8 mouse cellular contexts compared by ENCODE assay signal in the genomic region with DNA sequence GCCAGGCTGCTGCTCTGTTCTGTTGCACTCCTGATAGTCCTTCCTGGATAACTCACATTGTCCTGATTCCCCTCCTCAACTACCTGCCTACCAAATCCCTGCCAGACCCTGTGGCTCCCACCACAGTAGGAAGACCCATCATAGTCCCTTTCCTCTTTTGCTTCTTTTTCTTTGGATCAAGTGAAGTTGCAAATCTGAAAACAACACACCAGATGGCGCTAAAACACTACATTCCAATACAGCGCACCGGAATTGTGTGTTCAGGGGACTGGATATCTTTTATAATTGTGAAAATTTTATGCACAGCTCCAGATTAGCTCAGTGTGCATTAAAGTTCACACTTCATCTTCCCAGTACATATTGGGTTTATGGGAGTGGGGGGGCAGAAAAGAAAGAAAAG. TPM values are rescaled to one million over a fixed set of nuclear protein-coding genes. Genes with fewer than 3 reads are reported as not detected.
DNase-seq lines count a peak whose midpoint lies in the region; ATAC-seq and TF ChIP-seq lines count a peak whose summit lies in the region.

No protein-coding gene starts in this region.

- no peaks in the 10 kb centered on the region for H3K4me1 ChIP-seq in heart, embryonic 10.5 days
- no peaks in the 10 kb centered on the region for H3K4me1 ChIP-seq in MEL (ENCODE audit: control insufficient read depth in 1 of 2, insufficient read depth in 2 of 2, low read length in 2 of 2)
- no peaks in the 10 kb centered on the region for H3K4me1 ChIP-seq in hindbrain, embryonic 15.5 days (replicated peaks)

- H3K9ac ChIP-seq in MEL (ENCODE audit: control insufficient read depth, low read depth, low read length, poor library complexity, severe bottlenecking), result no peak overlapping the region
- H3K9ac ChIP-seq in hindbrain, embryonic 15.5 days, result no peak overlapping the region

- no peak overlapping the region for H3K4me2 ChIP-seq in hindbrain, embryonic 15.5 days

- peak; percentile 34; the same call in 1 of the 2 replicates for ATAC-seq in hindbrain, embryonic 15.5 days (ENCODE audit: low FRiP score, low read depth)

- no peaks in the 10 kb centered on the region; the same call in 1 of the 2 replicates for H3K9me3 ChIP-seq in heart, embryonic 10.5 days
- H3K9me3 ChIP-seq in MEL (replicated peaks; ENCODE audit: insufficient read depth, low read length), result no peaks in the 10 kb centered on the region
- no peaks in the 10 kb centered on the region for H3K9me3 ChIP-seq in hindbrain, embryonic 15.5 days

- H3K27me3 ChIP-seq in heart, embryonic 10.5 days (ENCODE audit: insufficient read depth, poor library complexity, severe bottlenecking), result no peaks in the 10 kb centered on the region
- no peaks in the 10 kb centered on the region for H3K27me3 ChIP-seq in MEL (ENCODE audit: control insufficient read depth in 1 of 2, insufficient read depth in 2 of 2, low read length in 2 of 2)
- no peaks in the 10 kb centered on the region for H3K27me3 ChIP-seq in hindbrain, embryonic 15.5 days

- WGBS in heart, embryonic 10.5 days, result 9% methylated on average over 3 of the region's 3 CpGs
- WGBS in hindbrain, embryonic 15.5 days, result under 1% methylated on average over 3 of the region's 3 CpGs

- H3K36me3 ChIP-seq in heart, embryonic 10.5 days, result no peaks in the 10 kb centered on the region
- no peaks in the 10 kb centered on the region for H3K36me3 ChIP-seq in MEL (ENCODE audit: control insufficient read depth in 1 of 2, insufficient read depth in 2 of 2, low read length in 2 of 2)
- H3K36me3 ChIP-seq in hindbrain, embryonic 15.5 days, result no peaks in the 10 kb centered on the region

- TF ChIP-seq RAD21 in MEL (IDR thresholded peaks at IDR 0.05; ENCODE audit: low read depth, low read length), result peak; percentile 55

- H3K4me3 ChIP-seq in heart, embryonic 10.5 days, result no peak overlapping the region
- no peak overlapping the region for H3K4me3 ChIP-seq in MEL (ENCODE audit: control insufficient read depth in 1 of 2, insufficient read depth in 1 of 2, low read depth in 2 of 2, low read length in 2 of 2)
- no peak overlapping the region for H3K4me3 ChIP-seq in hindbrain, embryonic 15.5 days

- H3K27ac ChIP-seq in heart, embryonic 10.5 days, result no peak overlapping the region
- no peak overlapping the region for H3K27ac ChIP-seq in MEL (ENCODE audit: control insufficient read depth, low read depth, low read length)
- no peak overlapping the region for H3K27ac ChIP-seq in hindbrain, embryonic 15.5 days (replicated peaks)

- no peak for TF ChIP-seq POLR2A in MEL (IDR thresholded peaks at IDR 0.05; ENCODE audit: control insufficient read depth in 1 of 2, insufficient read depth in 1 of 2, low read depth in 1 of 2, low read length in 2 of 2, poor library complexity in 1 of 2)

- intact Hi-C loops in heart, postnatal 10 days (cut with DNase I), result loop anchor here (2.0 to 10.0 kb wide), 5 partner anchors 339 to 1526 kb away; partner anchors contain the start of gene Mecom

- no peak for TF ChIP-seq EP300 in MEL (IDR thresholded peaks at IDR 0.05; ENCODE audit: low read depth in 1 of 2, low read length in 2 of 2)

- peak; percentile 8 to 49 (median 23); a peak in 4 of 6 replicates for TF ChIP-seq CTCF in MEL (IDR thresholded peaks at IDR 0.05 in 2 of 3, conservative IDR thresholded peaks at IDR 0.05 in 1 of 3; ENCODE audit: control insufficient read depth in 1 of 3, insufficient read depth in 1 of 3, low read depth in 2 of 3, low read length in 3 of 3, poor library complexity in 1 of 3, severe bottlenecking in 1 of 3)

- H3K79me2 ChIP-seq in MEL (ENCODE audit: control insufficient read depth, insufficient read depth, low read length, poor library complexity), result no peaks in the 10 kb centered on the region

- DNase-seq in heart, postnatal 10 days, result peak; percentile 12 to 62
- DNase-seq in heart, embryonic 10.5 days (ENCODE audit: low spot score), result no peak
- DNase-seq in MEL (ENCODE audit: low read depth, low spot score), result peak; percentile 20
- peak; percentile 79 for DNase-seq in embryo, embryonic 10.5 days (ENCODE audit: low spot score)
- DNase-seq in lung, postnatal 36 days, result peak; percentile 33
- no peak for DNase-seq in spleen, postnatal 36 days (ENCODE audit: low spot score in 2 of 2)
- no peak for DNase-seq in thymus, postnatal 4 days

TF ChIP-seq in MEL, 35 proteins besides CTCF, POLR2A, EP300 and RAD21:
- TF ChIP-seq ZC3H11A (IDR thresholded peaks at IDR 0.05; ENCODE audit: low read depth, low read length), result peak; percentile 34; the same call in 1 of the 2 replicates
- no peak for TF ChIP-seq NRF1 (IDR thresholded peaks at IDR 0.05; ENCODE audit: insufficient read depth, low read depth, low read length, poor library complexity, severe bottlenecking)
- no peak for TF ChIP-seq UBTF (IDR thresholded peaks at IDR 0.05; ENCODE audit: borderline replicate concordance, insufficient read depth, low read depth, low read length)
- TF ChIP-seq SMC3 (IDR thresholded peaks at IDR 0.05; ENCODE audit: low read depth, low read length), result peak; percentile 47

RNA-seq across cellular contexts. Expression of gene Egfem1, which starts 45.7 kb away (rescaled TPM):
- under 1 TPM; 0.34 to 0.82 TPM for total RNA-seq in heart, postnatal 10 days (2021)
- polyA plus RNA-seq in heart, embryonic 10.5 days (2016; fragmentation: Nextera tagmentation; extraction: Ambion mirVana), result 0.12 and 0.92 TPM in 2 replicates
- total RNA-seq in MEL (2012; rRNA removed), result not detected in 2 replicates
- not detected for polyA plus RNA-seq in MEL (2012; ENCODE audit: insufficient read depth in 1 of 2, insufficient read length in 2 of 2, low read depth in 1 of 2, low replicate concordance in 2 of 2, missing spikeins in 1 of 2)
- polyA plus RNA-seq in hindbrain, embryonic 15.5 days (2015; fragmentation: Nextera tagmentation; extraction: Ambion mirVana), result 4.6 and 4.7 TPM in 2 replicates

Comparison
In these comparisons a context has a peak if more than half of its experiments do, and no peak if none do; other contexts are left out.
1. DNase-seq: peak in heart, postnatal 10 days (2 of 2), MEL (single experiment), embryo, embryonic 10.5 days (single experiment) and lung, postnatal 36 days (single experiment); none in heart, embryonic 10.5 days (single experiment), spleen, postnatal 36 days (0 of 2) and thymus, postnatal 4 days (single experiment).